Mouse (Mus musculus) CD4-positive, CD25-positive, alpha-beta regulatory T cell, adult 4 months (primary cell): ENCODE measurements around the gene Ogfod3. TPM values are rescaled to one million over a fixed set of nuclear protein-coding genes. Genes with fewer than 3 reads are reported as not detected.

Experiments
- polyA plus RNA-seq, 2 experiments: library from polyadenylated mRNA; unstranded; fragments of 100-300 nt; shearing (Covaris generic); gene quantifications; one replicate each; pipeline ENCODE4 v1.2.1; 2017

Gene Ogfod3
- polyA plus RNA-seq, 2 experiments from 2014 or later: 7.8 to 8.8 TPM

Other genes with a start within 250 kb of the Ogfod3 start
- 10 to 100 TPM; 50.4 to 78.2 TPM for gene Csnk1d, start 213.4 kb downstream of the Ogfod3 start, polyA plus RNA-seq
- 10 to 100 TPM; 79.5 to 90.2 TPM for gene Cd7, start 165.3 kb downstream of the Ogfod3 start, polyA plus RNA-seq
- not detected for gene Sectm1b, start 141.1 kb downstream of the Ogfod3 start, polyA plus RNA-seq
- gene Sectm1a, start 123.5 kb downstream of the Ogfod3 start, polyA plus RNA-seq: not detected
- gene Tex19.2, start 86.0 kb downstream of the Ogfod3 start, polyA plus RNA-seq: not detected
- gene Tex19.1, start 58.6 kb downstream of the Ogfod3 start, polyA plus RNA-seq: under 1 TPM in 1 of 2 experiments, not detected in 1; 0.24 TPM
- gene Uts2r, start 44.4 kb downstream of the Ogfod3 start, polyA plus RNA-seq: not detected
- 1 to 10 TPM; 2.3 to 3.1 TPM for gene Hexdc, start 278 bp downstream of the Ogfod3 start, polyA plus RNA-seq
- gene Cybc1, start 24.6 kb upstream of the Ogfod3 start, polyA plus RNA-seq: 100 to 1,000 TPM; 103 to 150 TPM
- gene Narf, start 32.5 kb upstream of the Ogfod3 start, polyA plus RNA-seq: 10 to 100 TPM; 30.1 to 41.9 TPM
- gene Foxk2, start 55.3 kb upstream of the Ogfod3 start, polyA plus RNA-seq: 1 to 10 TPM; 4.1 to 6.1 TPM
- 10 to 100 TPM; 27.2 to 29.0 TPM for gene Wdr45b, start 149.7 kb upstream of the Ogfod3 start, polyA plus RNA-seq
- gene Rab40b, start 183.5 kb upstream of the Ogfod3 start, polyA plus RNA-seq: not detected
- gene Fn3krp, start 216.7 kb upstream of the Ogfod3 start, polyA plus RNA-seq: 1 to 10 TPM; 1.8 to 2.6 TPM
- gene Fn3k, start 230.2 kb upstream of the Ogfod3 start, polyA plus RNA-seq: not detected
- 10 to 100 TPM; 24.0 to 41.8 TPM for gene Tbcd, start 247.2 kb upstream of the Ogfod3 start, polyA plus RNA-seq